Mouse (Mus musculus): ENCODE measurements around the gene Olfr465-ps1. TPM values are rescaled to one million over a fixed set of nuclear protein-coding genes. Genes with fewer than 3 reads are reported as not detected.

The Olfr465-ps1 gene
- total RNA-seq, 1 experiment from 2014 or later = not detected

Other genes with a start within 250 kb of the Olfr465-ps1 start
- not detected in 2 replicates for gene Cntnap3, start 234.1 kb upstream of the Olfr465-ps1 start, total RNA-seq (2017)
- not detected in 2 replicates for gene Spata31, start 220.7 kb upstream of the Olfr465-ps1 start, total RNA-seq (2017)
- not detected in 2 replicates for gene Spata31d1c, start 105.0 kb upstream of the Olfr465-ps1 start, total RNA-seq (2017)
- gene Prss47, start 85.3 kb upstream of the Olfr465-ps1 start, total RNA-seq (2017) = not detected in 2 replicates
- gene Mfsd14b, start 25.1 kb upstream of the Olfr465-ps1 start, total RNA-seq (2017) = 131 and 162 TPM in 2 replicates
- not detected in 2 replicates for gene Olfr466, start 12.2 kb downstream of the Olfr465-ps1 start, total RNA-seq (2017)
- gene Nlrp4f, start 67.9 kb downstream of the Olfr465-ps1 start, total RNA-seq (2017) = not detected in 2 replicates
- gene Gm10775, start 121.5 kb downstream of the Olfr465-ps1 start, total RNA-seq (2017) = not detected in 2 replicates
- gene Zfp369, start 140.7 kb downstream of the Olfr465-ps1 start, total RNA-seq (2017) = 46.9 and 56.2 TPM in 2 replicates

Measured in neutrophil, adult 5-6 weeks (primary cell).